Mouse (Mus musculus): ENCODE measurements around the gene Cggbp1. TPM values are rescaled to one million over a fixed set of nuclear protein-coding genes. Genes with fewer than 3 reads are reported as not detected.
"Not testable (repeated sequence)": the region's sequence is repeated elsewhere in the genome, so short reads cannot be mapped to it uniquely, and the experiment has no call there.

Cggbp1 gene
- 10 to 100 TPM; 55.4 to 56.4 TPM for total RNA-seq (2021)

GRCm38 (mm10) chr16:64851563-64852362 is at the start of gene Cggbp1, which contains the start of gene Zfp654:
Cggbp1 (plus strand) TSS chr16:64851996.
Zfp654 (minus strand) TSS chr16:64851652.
- peak; percentile 100 for DNase-seq
- intact Hi-C loops (cut with DNase I) = loop anchor here (2.0 to 5.0 kb wide), 3 partner anchors 21 to 1999 kb away; partner anchors contain the start of genes 4930453N24Rik and Pros1

DNA sequence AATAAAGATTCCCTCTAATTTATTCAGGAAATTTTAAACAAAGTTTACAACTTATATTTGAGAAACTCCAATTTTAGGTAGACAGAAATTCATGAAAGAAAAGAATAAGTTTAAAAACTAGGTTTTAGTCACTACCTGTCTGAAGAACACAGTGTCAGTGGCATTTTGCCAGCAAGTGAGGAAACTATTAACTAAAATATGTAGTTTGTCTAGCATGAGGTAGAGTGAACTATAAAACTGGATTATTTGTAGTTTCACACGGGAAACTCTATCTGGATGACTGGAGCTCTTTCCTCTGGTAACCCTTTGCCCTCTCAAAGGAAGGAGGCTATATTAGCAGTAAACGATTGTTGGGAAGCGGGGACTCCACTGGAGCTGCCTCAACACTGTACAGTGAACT is 48.8 kb upstream of the Cggbp1 start:
- no peak for DNase-seq

DNA sequence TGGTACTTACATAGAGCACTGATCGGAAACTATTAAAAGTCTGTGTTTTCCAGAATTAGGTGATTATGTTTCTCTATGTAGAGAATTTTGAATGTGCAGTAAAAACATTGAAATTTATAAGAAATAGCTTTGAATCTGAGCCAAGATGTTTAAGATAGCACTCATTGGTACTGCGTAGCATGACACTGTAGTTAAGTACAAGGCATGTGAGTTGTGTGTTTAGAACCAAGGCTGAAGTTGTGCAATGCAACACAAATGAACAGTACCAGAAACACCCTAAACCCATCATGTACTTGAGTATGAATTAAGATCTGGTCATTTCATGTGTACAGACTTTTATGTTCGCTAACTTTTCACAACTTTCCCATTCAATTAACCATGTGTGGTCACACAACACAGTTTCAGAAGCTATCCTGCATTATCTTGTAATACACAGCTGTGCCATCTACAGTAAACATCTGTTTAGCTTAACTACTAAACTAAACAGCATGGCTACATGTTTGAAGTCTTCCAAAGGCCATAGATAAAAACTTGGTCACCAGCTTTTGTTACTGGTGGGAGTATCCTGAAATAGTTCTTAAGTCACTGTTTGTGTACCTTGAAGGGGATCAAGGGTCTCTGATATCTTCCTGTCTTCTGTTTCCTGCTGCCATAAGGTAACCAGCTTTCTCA is 34.6 kb upstream of the Cggbp1 start:
- DNase-seq = no peak
- intact Hi-C loops (cut with DNase I) = no loop called here

More for the DNA sequence above, 48.8 kb upstream of the Cggbp1 start:
- intact Hi-C loops (cut with DNase I) = no loop called here

- intact Hi-C loops (cut with DNase I) = no loop called here
- no peak for DNase-seq
Measured at GRCm38 (mm10) chr16:64823890-64824289, 27.9 kb upstream of the Cggbp1 start.

DNA sequence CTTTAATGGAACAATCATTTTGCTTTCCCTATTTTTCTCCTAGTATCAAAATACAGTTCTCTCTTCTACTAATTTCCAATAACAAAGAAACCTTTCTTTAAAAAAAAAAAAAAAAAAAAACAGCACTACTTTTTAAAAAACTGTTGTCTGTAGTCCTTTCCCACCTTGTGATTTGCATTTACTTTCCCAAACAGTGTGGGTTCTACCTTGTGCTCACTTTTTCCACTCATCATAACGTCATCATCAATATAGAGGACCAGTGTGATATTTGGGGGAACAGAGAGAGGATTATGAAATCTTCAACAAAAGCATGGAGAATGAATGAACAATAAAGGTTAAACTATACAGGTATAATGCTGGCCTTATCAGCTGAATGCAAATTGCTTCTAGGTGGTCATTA is 27.3 kb upstream of the Cggbp1 start:
- intact Hi-C loops (cut with DNase I) = no loop called here
- DNase-seq = no peak

DNA sequence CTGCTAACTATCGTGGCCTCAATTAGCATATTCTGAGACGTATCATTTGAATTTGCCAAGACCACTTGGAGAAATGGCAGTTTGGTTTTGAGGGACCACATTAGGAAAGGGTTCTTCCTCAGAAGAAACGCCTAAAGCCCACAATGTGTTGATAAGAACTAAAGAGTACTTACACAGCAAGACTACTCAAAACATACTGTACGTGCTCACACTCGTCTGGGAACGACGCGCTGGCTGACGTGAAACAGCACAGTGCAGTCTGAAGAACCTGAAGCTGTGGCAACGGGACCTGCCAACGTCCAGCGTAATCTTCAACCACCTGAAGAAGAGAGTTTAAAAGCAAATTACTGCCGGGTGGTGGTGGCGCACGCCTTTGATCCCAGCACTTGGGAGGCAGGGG is 21.5 kb upstream of the Cggbp1 start:
- intact Hi-C loops (cut with DNase I) = no loop called here
- no peak for DNase-seq

- intact Hi-C loops (cut with DNase I) = no loop called here
- no peak for DNase-seq
Measured at GRCm38 (mm10) chr16:64835996-64836545, 15.7 kb upstream of the Cggbp1 start.

GRCm38 (mm10) chr16:64836709-64837108 is 15.1 kb upstream of the Cggbp1 start:
- intact Hi-C loops (cut with DNase I) = no loop called here
- DNase-seq = no peak

GRCm38 (mm10) chr16:64841481-64842373 is 10.1 kb upstream of the Cggbp1 start:
- DNase-seq = no peak
- intact Hi-C loops (cut with DNase I) = no loop called here

DNA sequence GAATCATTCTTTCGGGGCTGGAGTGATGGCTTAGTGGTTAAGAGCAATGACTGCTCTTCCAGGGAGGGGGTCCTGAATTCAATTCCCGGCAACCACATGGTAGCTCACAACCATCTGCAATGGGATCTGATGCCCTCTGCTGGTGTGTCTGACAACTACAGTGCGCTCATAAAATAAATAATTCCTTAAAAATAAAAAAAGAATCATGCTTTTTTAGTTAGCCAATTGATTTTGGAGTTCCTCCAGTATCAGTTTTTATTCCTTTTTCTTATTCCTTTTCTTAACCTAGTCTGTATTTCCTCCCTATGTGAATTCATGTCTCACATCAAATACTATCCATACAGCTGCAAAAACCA is 9.4 kb upstream of the Cggbp1 start:
- intact Hi-C loops (cut with DNase I) = no loop called here
- no peak for DNase-seq

DNA sequence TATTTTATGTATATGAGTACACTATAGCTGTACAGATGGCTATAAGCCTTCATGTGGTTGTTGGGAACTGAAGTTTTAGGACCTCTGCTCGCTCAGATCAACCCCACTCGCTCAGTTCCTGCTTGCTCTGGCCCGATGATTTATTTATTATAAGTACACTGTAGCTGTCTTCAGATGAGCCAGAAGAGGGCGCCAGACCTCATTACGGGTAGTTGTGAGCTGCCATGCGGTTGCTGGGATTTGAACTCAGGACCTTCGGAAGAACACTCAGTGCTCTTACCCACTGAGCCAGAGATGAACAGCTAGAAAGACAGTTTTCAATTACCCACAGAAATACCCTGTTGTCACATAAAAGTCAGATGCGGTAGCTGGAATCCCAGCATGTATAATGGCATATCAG is 5.8 kb upstream of the Cggbp1 start:
- intact Hi-C loops (cut with DNase I) = no loop called here
- DNase-seq = no peak

DNA sequence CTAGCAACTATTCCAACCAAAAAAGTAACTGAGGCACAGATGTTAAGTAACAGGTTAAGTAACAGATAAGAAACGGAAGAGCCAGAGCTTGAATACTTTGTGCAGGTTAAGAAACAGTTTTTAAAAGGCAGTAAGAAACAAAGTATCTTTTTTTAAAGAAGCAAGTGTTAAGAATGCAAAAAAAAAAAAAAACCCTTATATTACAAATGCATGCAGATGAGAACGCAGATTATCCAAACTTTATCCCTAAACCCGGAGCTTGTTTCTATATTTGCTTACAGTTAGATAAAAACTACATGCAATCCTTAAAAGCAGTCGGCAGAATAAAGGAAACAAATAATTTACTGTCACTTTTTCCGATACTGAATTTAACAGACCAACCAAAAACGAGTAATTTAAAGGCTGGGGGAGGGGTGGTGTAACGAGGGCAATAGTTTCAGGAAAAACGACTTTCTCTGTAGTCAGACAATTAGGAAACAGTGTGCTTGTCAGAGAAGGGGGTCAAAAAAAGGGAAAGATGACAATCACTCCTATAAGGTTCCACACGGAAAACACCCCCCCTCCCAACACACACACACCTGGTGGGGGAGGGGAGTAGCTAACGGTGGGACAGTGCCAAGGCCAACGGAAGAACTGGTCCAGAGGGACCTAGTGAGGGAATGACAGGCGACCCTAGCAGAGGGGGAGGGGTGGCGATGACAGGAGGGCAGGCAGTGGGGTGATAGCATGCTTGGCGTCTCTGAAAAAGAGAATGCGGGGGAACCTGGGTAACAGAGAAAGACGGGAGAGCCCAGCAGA is 1.3 kb upstream of the Cggbp1 start:
- peak; percentile 45 to 60 for DNase-seq
- intact Hi-C loops (cut with DNase I) = loop anchor here (5.0 kb wide), 1 partner anchor 1998 kb away; the partner anchor contains the start of gene Pros1

GRCm38 (mm10) chr16:64851085-64851562 is 672 bp upstream of the Cggbp1 start:
- intact Hi-C loops (cut with DNase I) = loop anchor here (5.0 kb wide), 1 partner anchor 1999 kb away; the partner anchor contains the start of gene Pros1
- DNase-seq = no peak

GRCm38 (mm10) chr16:64852441-64852871 is 660 bp downstream of the Cggbp1 start:
- intact Hi-C loops (cut with DNase I) = loop anchor here (2.0 to 5.0 kb wide), 3 partner anchors 20 to 2000 kb away; partner anchors contain the start of genes 4930453N24Rik and Pros1
- DNase-seq = peak; percentile 59 to 62

GRCm38 (mm10) chr16:64852891-64853290 is 1.1 kb downstream of the Cggbp1 start:
- DNase-seq = no peak
- intact Hi-C loops (cut with DNase I) = loop anchor here (2.0 to 5.0 kb wide), 3 partner anchors 20 to 2001 kb away; partner anchors contain the start of genes 4930453N24Rik and Pros1

- DNase-seq = no peak
- intact Hi-C loops (cut with DNase I) = no loop called here
Measured at GRCm38 (mm10) chr16:64856946-64857345, 5.2 kb downstream of the Cggbp1 start.

GRCm38 (mm10) chr16:64865841-64866240 is 14.0 kb downstream of the Cggbp1 start:
- intact Hi-C loops (cut with DNase I); DNase-seq: not testable (repeated sequence)

GRCm38 (mm10) chr16:64868613-64869012 is 16.8 kb downstream of the Cggbp1 start:
- DNase-seq = no peak
- intact Hi-C loops (cut with DNase I) = no loop called here

DNA sequence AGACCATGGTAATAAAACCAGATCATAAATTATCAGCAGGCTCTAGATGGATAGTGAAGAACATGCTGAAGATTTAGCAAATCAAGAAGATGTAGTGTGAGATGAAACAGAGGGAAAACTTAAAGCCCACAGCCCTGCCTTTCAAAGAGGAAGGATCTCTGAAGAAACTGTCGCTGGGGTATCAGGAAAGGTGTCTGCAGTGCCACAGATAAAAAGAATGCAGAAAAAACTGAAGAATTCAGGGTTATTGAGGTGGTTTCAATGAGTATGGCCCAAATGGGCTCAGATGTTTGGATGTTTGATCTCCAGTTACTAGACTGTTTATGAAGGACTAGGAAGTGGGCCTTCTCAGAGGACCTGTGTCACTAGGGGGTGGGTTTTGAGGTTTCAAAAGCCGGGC is 17.8 kb downstream of the Cggbp1 start:
- no peak for DNase-seq
- intact Hi-C loops (cut with DNase I) = loop anchor here (5.0 kb wide), 1 partner anchor 97 kb away; the partner anchor contains the start of gene 4930453N24Rik
